Comparison of ENCODE assay signal across 8 mouse cellular contexts in the genomic region with DNA sequence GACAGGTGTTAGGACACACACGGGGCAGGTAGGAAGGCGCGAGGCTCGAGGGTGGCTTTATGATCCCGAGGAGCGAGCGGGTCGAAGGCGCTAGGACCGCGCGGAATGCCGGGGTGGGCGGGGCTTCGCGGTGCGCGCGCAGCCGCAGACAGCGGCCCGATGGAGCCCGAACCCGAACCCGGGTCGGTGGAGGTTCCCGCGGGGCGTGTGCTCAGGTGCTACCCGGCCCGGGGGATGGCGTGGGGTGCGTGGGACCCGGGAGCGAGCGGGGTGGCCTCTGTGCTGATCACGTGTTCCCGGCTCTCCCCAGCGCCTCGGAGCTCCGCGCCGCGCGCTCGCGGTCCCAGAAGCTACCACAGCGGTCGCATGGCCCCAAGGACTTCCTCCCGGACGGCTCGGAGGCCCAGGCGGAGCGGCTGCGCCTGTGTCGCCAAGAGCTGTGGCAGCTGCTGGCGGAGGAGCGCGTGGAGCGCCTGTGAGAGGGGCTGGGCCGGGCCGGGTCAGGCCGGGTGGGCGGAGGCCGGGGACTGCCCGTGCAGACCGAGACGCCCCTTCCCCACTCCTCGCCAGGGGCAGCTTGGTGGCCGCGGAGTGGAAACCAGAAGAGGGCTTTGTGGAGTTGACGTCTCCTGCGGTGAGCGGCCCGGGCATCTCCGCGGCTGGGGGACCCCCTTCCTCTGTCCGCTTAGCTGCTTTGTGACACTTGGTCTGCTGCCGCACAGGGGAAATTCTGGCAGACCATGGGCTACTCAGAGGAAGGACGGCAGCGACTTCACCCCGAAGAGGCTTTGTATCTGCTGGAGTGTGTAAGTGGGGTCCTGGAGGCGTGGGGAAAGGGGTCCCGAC. TPM values are rescaled to one million over a fixed set of nuclear protein-coding genes. Genes with fewer than 3 reads are reported as not detected.
A peak's percentile ranks its signal among the peaks of the same experiment; 100 is the strongest.
DNase-seq lines count a peak whose midpoint lies in the region; ATAC-seq lines count a peak whose summit lies in the region.

A gene (plus strand): TSS at position 120 of the 846 bp plus-strand sequence.

- DNase-seq in 3134 (ENCODE audit: extremely low read depth, insufficient read length, low spot score) (peak; percentile 88), liver (peak; percentile 91)
- DNase-seq in adrenal gland, postnatal 25 days = peak; percentile 92
- peak; percentile 86 for DNase-seq in heart, adult 8-10 months (ENCODE audit: low spot score)
- DNase-seq in kidney, adult 9 months = peak; percentile 87
- DNase-seq in monocyte, adult 2 months (ENCODE audit: low read depth in 1 of 2, low spot score in 2 of 2) = peak; percentile 45 to 72
- peak; percentile 83 to 91 for DNase-seq in spleen, postnatal 14 days (ENCODE audit: low spot score in 2 of 2)

- H3K4me1 ChIP-seq in embryonic facial prominence, embryonic 12.5 days = peaks cover 41% of the 10 kb centered on the region

- peak within 1 kb of the TSS; percentile 97 for H3K4me3 ChIP-seq in embryonic facial prominence, embryonic 12.5 days

- under 1% methylated on average over 67 of the region's 84 CpGs for WGBS in embryonic facial prominence, embryonic 12.5 days

- H3K27me3 ChIP-seq in embryonic facial prominence, embryonic 12.5 days = no peaks in the 10 kb centered on the region

- H3K9ac ChIP-seq in embryonic facial prominence, embryonic 12.5 days = peak within 1 kb of the TSS; percentile 94

- H3K9me3 ChIP-seq in embryonic facial prominence, embryonic 12.5 days = no peaks in the 10 kb centered on the region

- H3K36me3 ChIP-seq in embryonic facial prominence, embryonic 12.5 days = peaks cover 30% of the 10 kb centered on the region

- peak; percentile 32 for ATAC-seq in embryonic facial prominence, embryonic 12.5 days (ENCODE audit: insufficient number of reproducible peaks, insufficient read depth, low FRiP score, low TSS enrichment)

- peak within 1 kb of the TSS; percentile 78 for H3K27ac ChIP-seq in embryonic facial prominence, embryonic 12.5 days

- peak within 1 kb of the TSS; percentile 91 for H3K4me2 ChIP-seq in embryonic facial prominence, embryonic 12.5 days (replicated peaks)

RNA-seq across cellular contexts. Expression of the gene that starts here (rescaled TPM):
- total RNA-seq in adrenal gland, postnatal 25 days (2021) = 20.7 and 27.4 TPM in 2 replicates
- polyA plus RNA-seq in embryonic facial prominence, embryonic 12.5 days (2016; fragmentation: Nextera tagmentation; extraction: Ambion mirVana) = 36.3 and 36.7 TPM in 2 replicates
- 1 to 10 TPM; 6.9 to 8.8 (median 7.5) TPM for total RNA-seq in heart, adult 8-10 months (2022)

Comparison
In these comparisons a context has a peak if more than half of its experiments do, and no peak if none do; other contexts are left out.
1. Peak in every context shown above with its lines: DNase-seq, ATAC-seq, H3K4me3 ChIP-seq and H3K27ac ChIP-seq.